Mouse (Mus musculus): ENCODE measurements around the gene Tmem163. TPM values are rescaled to one million over a fixed set of nuclear protein-coding genes. Genes with fewer than 3 reads are reported as not detected.

Tmem163 gene
- polyA plus RNA-seq, 1 experiment from 2014 or later = 63.5 TPM

GRCm38 (mm10) chr1:127675253-127675652 is 4.1 kb downstream of the Tmem163 start:
- WGBS = 47% methylated on average over 1 of the region's 1 CpGs
- Histone ChIP-seq H3K4me3 (peak overlapping the region; percentile 66), H3K4me1 (peaks cover 43% of the 10 kb centered on the region), H3K36me3 (replicated peaks) (no peaks in the 10 kb centered on the region), H3K9ac (peak overlapping the region; percentile 79), H3K27ac (peak overlapping the region; percentile 86), H3K9me3 (no peaks in the 10 kb centered on the region), H3K4me2 (peak overlapping the region; percentile 86), H3K27me3 (replicated peaks) (peaks cover 2% of the 10 kb centered on the region; the same call in 1 of the 2 replicates)
- ATAC-seq (replicated peaks) = no peak

GRCm38 (mm10) chr1:127673221-127674050 is 5.9 kb downstream of the Tmem163 start:
- Histone ChIP-seq H3K4me3 (no peak overlapping the region), H3K4me1 (peaks cover 38% of the 10 kb centered on the region), H3K9ac (no peak overlapping the region), H3K27ac (no peak overlapping the region), H3K9me3 (peaks cover 5% of the 10 kb centered on the region; the same call in 1 of the 2 replicates), H3K27me3 (replicated peaks) (no peaks in the 10 kb centered on the region; the same call in 1 of the 2 replicates), H3K4me2 (peak overlapping the region; percentile 29), H3K36me3 (replicated peaks) (no peaks in the 10 kb centered on the region)
- no peak for ATAC-seq (replicated peaks)
- WGBS = 72% methylated on average over 10 of the region's 10 CpGs

GRCm38 (mm10) chr1:127668161-127668560 is 11.2 kb downstream of the Tmem163 start:
- peak; percentile 41; the same call in 1 of the 2 replicates for ATAC-seq (replicated peaks)

DNA sequence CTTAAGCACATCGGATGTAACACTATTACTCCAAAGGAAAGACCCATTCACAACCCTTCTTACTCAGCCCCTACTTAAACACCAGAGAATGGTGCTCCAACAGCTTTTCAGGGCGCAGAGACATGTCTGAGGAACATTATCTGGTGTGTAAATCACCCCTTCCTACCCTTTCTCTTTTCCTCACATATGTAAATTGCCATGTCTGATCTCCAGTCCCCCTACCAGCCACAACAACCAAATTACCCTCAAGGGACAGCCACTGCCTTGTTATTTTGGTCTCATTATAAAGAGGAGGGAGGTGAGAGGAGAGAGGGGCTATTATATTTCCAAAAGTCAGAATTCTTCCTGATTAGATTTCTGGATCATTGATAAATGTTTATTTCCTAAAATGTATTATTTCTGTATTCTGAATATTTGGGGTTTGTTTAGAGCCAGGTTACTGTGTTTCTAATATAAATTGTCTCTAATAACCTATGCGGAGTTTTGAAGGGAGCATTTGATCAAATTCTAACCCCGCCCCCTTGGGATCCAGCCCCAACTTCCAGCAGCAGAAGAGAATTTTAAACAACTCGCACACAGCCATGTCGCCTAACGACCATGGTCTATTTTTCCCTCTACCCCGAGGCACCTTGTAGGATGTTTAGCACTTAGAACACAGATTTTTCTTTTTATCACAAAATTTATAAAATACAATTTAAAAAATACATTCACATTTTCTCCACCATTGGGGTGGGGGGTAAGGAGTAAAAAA is 12.1 kb downstream of the Tmem163 start:
- Histone ChIP-seq H3K9me3 (peaks cover 5% of the 10 kb centered on the region; the same call in 1 of the 2 replicates), H3K9ac (no peak overlapping the region), H3K36me3 (replicated peaks) (no peaks in the 10 kb centered on the region), H3K4me2 (no peak overlapping the region), H3K4me3 (no peak overlapping the region), H3K27me3 (replicated peaks) (no peaks in the 10 kb centered on the region), H3K27ac (peak overlapping the region; percentile 74), H3K4me1 (peaks cover 17% of the 10 kb centered on the region)
- ATAC-seq (replicated peaks) = peak; percentile 45
- WGBS = 38% methylated on average over 8 of the region's 8 CpGs

More at GRCm38 (mm10) chr1:127668161-127668560, 11.2 kb downstream of the Tmem163 start:
- no peak overlapping the region for H3K4me2 ChIP-seq
- H3K36me3 ChIP-seq (replicated peaks) = no peaks in the 10 kb centered on the region
- peak overlapping the region; percentile 74 for H3K27ac ChIP-seq
- WGBS = 44% methylated on average over 3 of the region's 3 CpGs
- no peak overlapping the region for H3K9ac ChIP-seq
- no peak overlapping the region for H3K4me3 ChIP-seq
- H3K27me3 ChIP-seq (replicated peaks) = no peaks in the 10 kb centered on the region
- H3K4me1 ChIP-seq = peaks cover 17% of the 10 kb centered on the region
- peaks cover 5% of the 10 kb centered on the region; the same call in 1 of the 2 replicates for H3K9me3 ChIP-seq

GRCm38 (mm10) chr1:127666221-127666620 is 13.1 kb downstream of the Tmem163 start:
- 44% methylated on average over 6 of the region's 6 CpGs for WGBS
- Histone ChIP-seq H3K27me3 (replicated peaks) (no peaks in the 10 kb centered on the region), H3K4me1 (peaks cover 25% of the 10 kb centered on the region), H3K4me3 (no peak overlapping the region), H3K36me3 (replicated peaks) (no peaks in the 10 kb centered on the region), H3K9ac (no peak overlapping the region), H3K27ac (no peak overlapping the region; the same call in 1 of the 2 replicates), H3K9me3 (peaks cover 5% of the 10 kb centered on the region; the same call in 1 of the 2 replicates), H3K4me2 (no peak overlapping the region)
- no peak for ATAC-seq (replicated peaks)

- Histone ChIP-seq H3K4me2 (no peak overlapping the region), H3K9me3 (no peaks in the 10 kb centered on the region), H3K36me3 (replicated peaks) (no peaks in the 10 kb centered on the region), H3K27ac (no peak overlapping the region), H3K9ac (no peak overlapping the region), H3K4me3 (no peak overlapping the region), H3K4me1 (peaks cover 23% of the 10 kb centered on the region), H3K27me3 (replicated peaks) (no peaks in the 10 kb centered on the region)
- 85% methylated on average over 13 of the region's 13 CpGs for WGBS
- no peak for ATAC-seq (replicated peaks)
Observed at GRCm38 (mm10) chr1:127662385-127663068, 16.8 kb downstream of the Tmem163 start.

- Histone ChIP-seq H3K27ac (peak overlapping the region; percentile 72), H3K4me3 (no peak overlapping the region), H3K4me1 (peaks cover 16% of the 10 kb centered on the region), H3K9ac (peak overlapping the region; percentile 5; the same call in 1 of the 2 replicates), H3K9me3 (no peaks in the 10 kb centered on the region), H3K27me3 (replicated peaks) (no peaks in the 10 kb centered on the region), H3K36me3 (replicated peaks) (no peaks in the 10 kb centered on the region), H3K4me2 (peak overlapping the region; percentile 25)
- WGBS = 20% methylated on average over 13 of the region's 13 CpGs
- ATAC-seq (replicated peaks) = peak; percentile 82
Observed at GRCm38 (mm10) chr1:127661118-127662012, 18.0 kb downstream of the Tmem163 start.

GRCm38 (mm10) chr1:127651564-127651963 is 27.8 kb downstream of the Tmem163 start:
- Histone ChIP-seq H3K9ac (no peak overlapping the region), H3K4me2 (no peak overlapping the region), H3K27ac (no peak overlapping the region), H3K4me1 (0 out of 2 replicates have a peak, but pooled peaks cover 4% of the 10 kb centered on the region), H3K27me3 (replicated peaks) (no peaks in the 10 kb centered on the region), H3K36me3 (replicated peaks) (no peaks in the 10 kb centered on the region), H3K9me3 (no peaks in the 10 kb centered on the region), H3K4me3 (no peak overlapping the region)
- WGBS = 78% methylated on average over 2 of the region's 2 CpGs
- ATAC-seq (replicated peaks) = no peak

- Histone ChIP-seq H3K9ac (no peak overlapping the region), H3K36me3 (replicated peaks) (no peaks in the 10 kb centered on the region), H3K27me3 (replicated peaks) (no peaks in the 10 kb centered on the region), H3K4me1 (no peaks in the 10 kb centered on the region), H3K27ac (no peak overlapping the region), H3K4me3 (no peak overlapping the region), H3K4me2 (no peak overlapping the region), H3K9me3 (no peaks in the 10 kb centered on the region)
- 94% methylated on average over 12 of the region's 12 CpGs for WGBS
- no peak for ATAC-seq (replicated peaks)
Observed at GRCm38 (mm10) chr1:127642976-127643769, 36.2 kb downstream of the Tmem163 start.

DNA sequence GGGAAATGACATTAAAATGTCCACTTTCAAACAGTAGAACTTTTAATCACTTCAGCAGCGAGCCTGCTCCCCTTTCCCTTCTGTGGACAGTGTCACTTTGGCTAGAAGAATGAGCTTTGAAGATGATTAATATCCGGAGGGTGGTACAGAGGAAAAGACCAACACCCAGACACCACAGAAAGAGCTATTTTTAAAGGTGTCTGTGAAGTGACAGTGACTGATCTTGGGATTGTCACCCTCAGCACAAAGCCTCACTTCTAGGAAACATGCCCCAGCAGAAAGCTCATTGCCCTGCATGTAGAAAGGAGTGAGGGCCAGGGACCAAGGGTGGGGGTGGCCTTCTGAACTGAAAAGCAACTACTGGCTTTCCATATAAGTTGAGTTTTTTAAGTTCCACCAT is 41.4 kb downstream of the Tmem163 start:
- H3K9me3 ChIP-seq = no peaks in the 10 kb centered on the region
- no peak overlapping the region for H3K4me2 ChIP-seq
- H3K36me3 ChIP-seq (replicated peaks) = no peaks in the 10 kb centered on the region
- ATAC-seq (replicated peaks) = no peak
- H3K4me1 ChIP-seq = no peaks in the 10 kb centered on the region
- no peaks in the 10 kb centered on the region for H3K27me3 ChIP-seq (replicated peaks)
- 68% methylated on average over 2 of the region's 2 CpGs for WGBS
- H3K27ac ChIP-seq = no peak overlapping the region
- no peak overlapping the region for H3K4me3 ChIP-seq
- no peak overlapping the region for H3K9ac ChIP-seq

- Histone ChIP-seq H3K27me3 (replicated peaks) (no peaks in the 10 kb centered on the region), H3K9me3 (no peaks in the 10 kb centered on the region), H3K4me1 (no peaks in the 10 kb centered on the region), H3K27ac (no peak overlapping the region), H3K4me3 (no peak overlapping the region), H3K4me2 (no peak overlapping the region), H3K36me3 (replicated peaks) (no peaks in the 10 kb centered on the region), H3K9ac (no peak overlapping the region)
- ATAC-seq (replicated peaks) = no peak
- WGBS = 57% methylated on average over 7 of the region's 7 CpGs
Observed at GRCm38 (mm10) chr1:127627151-127627550, 52.2 kb downstream of the Tmem163 start.

Data from midbrain, embryonic 15.5 days (tissue).